ENCODE assay signal across 8 mouse cellular contexts in genomic region chr14:52022709-52023459, GRCm38 (mm10). TPM values are rescaled to one million over a fixed set of nuclear protein-coding genes. Genes with fewer than 3 reads are reported as not detected.
A peak's percentile ranks its signal among the peaks of the same experiment; 100 is the strongest.
DNase-seq lines count a peak whose midpoint lies in the region; ATAC-seq and TF ChIP-seq lines count a peak whose summit lies in the region.

No protein-coding gene starts in this region.

- no peaks in the 10 kb centered on the region for H3K27me3 ChIP-seq in embryonic facial prominence, embryonic 15.5 days
- H3K27me3 ChIP-seq in liver, adult 2 months (ENCODE audit: control insufficient read depth, insufficient read depth, low read length): no peaks in the 10 kb centered on the region

- DNase-seq in A20 (ENCODE audit: low read depth, low spot score): peak; percentile 87
- DNase-seq in heart, adult 9 months (ENCODE audit: low spot score in 2 of 2): peak; percentile 84 to 88
- peak; percentile 96 for DNase-seq in kidney, adult 9 months
- peak; percentile 78 for DNase-seq in liver, adult 2 months (ENCODE audit: extremely low read depth, low read depth, low spot score)
- peak; percentile 86 to 93 for DNase-seq in spleen, postnatal 4 days (ENCODE audit: low spot score in 2 of 2)

- H3K4me3 ChIP-seq in bone marrow, adult 2 months (replicated peaks; ENCODE audit: control insufficient read depth, low read depth, low read length): peak overlapping the region; percentile 5
- peak overlapping the region; percentile 32 for H3K4me3 ChIP-seq in embryonic facial prominence, embryonic 15.5 days (replicated peaks)
- peak overlapping the region; percentile 25 for H3K4me3 ChIP-seq in liver, adult 2 months (ENCODE audit: insufficient read depth, low read depth, low read length)

- TF ChIP-seq CTCF in bone marrow, adult 2 months (IDR thresholded peaks at IDR 0.05; ENCODE audit: control insufficient read depth, insufficient read depth, low read length): peak; percentile 80
- peak; percentile 71 for TF ChIP-seq CTCF in liver, adult 2 months (IDR thresholded peaks at IDR 0.05; ENCODE audit: low read depth, low read length)

- peak; percentile 45 for ATAC-seq in embryonic facial prominence, embryonic 15.5 days (ENCODE audit: insufficient number of reproducible peaks, low FRiP score, low TSS enrichment, low read depth)
- ATAC-seq in monocyte, adult 5-6 weeks (replicated peaks; ENCODE audit: insufficient number of reproducible peaks, low FRiP score, low TSS enrichment, poor library complexity, severe bottlenecking): peak; percentile 24

- H3K9ac ChIP-seq in embryonic facial prominence, embryonic 15.5 days: peak overlapping the region; percentile 7; the same call in 1 of the 2 replicates
- peak overlapping the region; percentile 10 for H3K9ac ChIP-seq in liver, adult 2 months (ENCODE audit: low read depth, low read length)

- H3K27ac ChIP-seq in bone marrow, adult 2 months (ENCODE audit: control insufficient read depth, insufficient read depth, low read depth, low read length, poor library complexity): peak overlapping the region; percentile 59
- H3K27ac ChIP-seq in embryonic facial prominence, embryonic 15.5 days (replicated peaks): peak overlapping the region; percentile 82
- H3K27ac ChIP-seq in liver, adult 2 months (replicated peaks; ENCODE audit: insufficient read depth, low read depth, low read length): peak overlapping the region; percentile 17

- no peaks in the 10 kb centered on the region for H3K36me3 ChIP-seq in embryonic facial prominence, embryonic 15.5 days
- no peaks in the 10 kb centered on the region for H3K36me3 ChIP-seq in liver, adult 2 months (ENCODE audit: control insufficient read depth, insufficient read depth, low read length)

- TF ChIP-seq POLR2A in bone marrow, adult 2 months (IDR thresholded peaks at IDR 0.05; ENCODE audit: borderline replicate concordance, control insufficient read depth, low read depth, low read length): no peak
- no peak for TF ChIP-seq POLR2A in liver, adult 2 months (IDR thresholded peaks at IDR 0.05; ENCODE audit: extremely low read depth, insufficient read depth, low read length)

- H3K79me2 ChIP-seq in liver, adult 2 months (ENCODE audit: control insufficient read depth, insufficient read depth, low read length): peaks cover 12% of the 10 kb centered on the region; the same call in 1 of the 2 replicates

- no peaks in the 10 kb centered on the region for H3K9me3 ChIP-seq in embryonic facial prominence, embryonic 15.5 days (replicated peaks)

- H3K4me2 ChIP-seq in embryonic facial prominence, embryonic 15.5 days (replicated peaks): peak overlapping the region; percentile 56

- peaks cover 1% of the 10 kb centered on the region; the same call in 1 of the 2 replicates for H3K4me1 ChIP-seq in bone marrow, adult 2 months (ENCODE audit: control insufficient read depth, insufficient read depth, low read length)
- peaks cover 35% of the 10 kb centered on the region for H3K4me1 ChIP-seq in embryonic facial prominence, embryonic 15.5 days
- H3K4me1 ChIP-seq in liver, adult 2 months (ENCODE audit: control insufficient read depth, insufficient read depth, low read length): peaks cover 19% of the 10 kb centered on the region

- 6% methylated on average over 23 of the region's 23 CpGs for WGBS in bone marrow, adult 2 months
- 3% methylated on average over 23 of the region's 23 CpGs for WGBS in embryonic facial prominence, embryonic 15.5 days
- WGBS in liver, adult 2 months: 3% methylated on average over 23 of the region's 23 CpGs

RNA-seq across cellular contexts. Expression of gene Zfp219, which starts 2.4 kb away (rescaled TPM):
- polyA plus RNA-seq in bone marrow, adult 2 months (2011; ENCODE audit: insufficient read depth, insufficient read length, low replicate concordance, missing spikeins): 16.1 and 25.9 TPM in 2 replicates
- 33.7 and 33.8 TPM in 2 replicates for polyA plus RNA-seq in embryonic facial prominence, embryonic 15.5 days (2015; fragmentation: Nextera tagmentation; extraction: Ambion mirVana)
- 8.9 and 12.6 TPM in 2 replicates for total RNA-seq in liver, adult 2 months (2014; rRNA removed)
- polyA plus RNA-seq in liver, adult 2 months (2012; rRNA removed): 27.8 and 31.4 TPM in 2 replicates
- total RNA-seq in monocyte, adult 5-6 weeks (2017): 7.1 to 11.0 TPM (median 8.5 TPM) in 3 replicates

RNA-seq across cellular contexts. Expression of gene Tmem253, which starts 7.4 kb away (rescaled TPM):
- not detected in 2 replicates for polyA plus RNA-seq in bone marrow, adult 2 months (2011; ENCODE audit: insufficient read depth, insufficient read length, low replicate concordance, missing spikeins)
- 0.53 and 0.60 TPM in 2 replicates for polyA plus RNA-seq in embryonic facial prominence, embryonic 15.5 days (2015; fragmentation: Nextera tagmentation; extraction: Ambion mirVana)
- not detected in 2 replicates for total RNA-seq in liver, adult 2 months (2014; rRNA removed)
- polyA plus RNA-seq in liver, adult 2 months (2012; rRNA removed): 0.11 TPM in 1 of 2 replicates, not detected in the other
- 0.97 TPM in 1 of 3 replicates, not detected in the others for total RNA-seq in monocyte, adult 5-6 weeks (2017)

RNA-seq across cellular contexts. Expression of gene Olfr221, which starts 19.4 kb away (rescaled TPM):
- not detected in 2 replicates for polyA plus RNA-seq in bone marrow, adult 2 months (2011; ENCODE audit: insufficient read depth, insufficient read length, low replicate concordance, missing spikeins)
- polyA plus RNA-seq in embryonic facial prominence, embryonic 15.5 days (2015; fragmentation: Nextera tagmentation; extraction: Ambion mirVana): 0.19 TPM in 1 of 2 replicates, not detected in the other
- not detected in 2 replicates for total RNA-seq in liver, adult 2 months (2014; rRNA removed)
- polyA plus RNA-seq in liver, adult 2 months (2012; rRNA removed): not detected in 2 replicates
- total RNA-seq in monocyte, adult 5-6 weeks (2017): not detected in 3 replicates

RNA-seq across cellular contexts. Expression of gene Arhgef40, which starts 38.4 kb away (rescaled TPM):
- 21.3 and 23.7 TPM in 2 replicates for polyA plus RNA-seq in bone marrow, adult 2 months (2011; ENCODE audit: insufficient read depth, insufficient read length, low replicate concordance, missing spikeins)
- polyA plus RNA-seq in embryonic facial prominence, embryonic 15.5 days (2015; fragmentation: Nextera tagmentation; extraction: Ambion mirVana): 144 and 150 TPM in 2 replicates
- 6.1 and 9.5 TPM in 2 replicates for total RNA-seq in liver, adult 2 months (2014; rRNA removed)
- polyA plus RNA-seq in liver, adult 2 months (2012; rRNA removed): 12.5 and 16.1 TPM in 2 replicates
- 2.5 to 9.0 TPM (median 3.2 TPM) in 3 replicates for total RNA-seq in monocyte, adult 5-6 weeks (2017)

Comparison
In these comparisons a context has a peak if more than half of its experiments do, and no peak if none do; other contexts are left out.
1. Peak in every context shown above with its lines: DNase-seq, ATAC-seq, H3K4me3 ChIP-seq and H3K27ac ChIP-seq.
2. H3K27ac ChIP-seq: peak in every context shown above with its lines; median percentile 82 in embryonic facial prominence, embryonic 15.5 days; 59 in bone marrow, adult 2 months; 17 in liver, adult 2 months.